Mouse (Mus musculus) embryonic fibroblast, embryonic 13.5 days (primary cell): ENCODE data around the gene Ppia.

Experiments used
- CTCF ChIP-seq: IDR thresholded peaks from 2 replicates; pipeline ENCODE4 v1.5.1; 2011; ENCODE audit warnings: mild to moderate bottlenecking, control low read depth, low read length, moderate library complexity, borderline replicate concordance; ENCODE audit not compliant: insufficient read depth
- POLR2A ChIP-seq: IDR thresholded peaks from 2 replicates; pipeline ENCODE4 v1.6.1; 2011; ENCODE audit warnings: low read depth, mild to moderate bottlenecking, control low read depth, low read length, moderate library complexity

DNA sequence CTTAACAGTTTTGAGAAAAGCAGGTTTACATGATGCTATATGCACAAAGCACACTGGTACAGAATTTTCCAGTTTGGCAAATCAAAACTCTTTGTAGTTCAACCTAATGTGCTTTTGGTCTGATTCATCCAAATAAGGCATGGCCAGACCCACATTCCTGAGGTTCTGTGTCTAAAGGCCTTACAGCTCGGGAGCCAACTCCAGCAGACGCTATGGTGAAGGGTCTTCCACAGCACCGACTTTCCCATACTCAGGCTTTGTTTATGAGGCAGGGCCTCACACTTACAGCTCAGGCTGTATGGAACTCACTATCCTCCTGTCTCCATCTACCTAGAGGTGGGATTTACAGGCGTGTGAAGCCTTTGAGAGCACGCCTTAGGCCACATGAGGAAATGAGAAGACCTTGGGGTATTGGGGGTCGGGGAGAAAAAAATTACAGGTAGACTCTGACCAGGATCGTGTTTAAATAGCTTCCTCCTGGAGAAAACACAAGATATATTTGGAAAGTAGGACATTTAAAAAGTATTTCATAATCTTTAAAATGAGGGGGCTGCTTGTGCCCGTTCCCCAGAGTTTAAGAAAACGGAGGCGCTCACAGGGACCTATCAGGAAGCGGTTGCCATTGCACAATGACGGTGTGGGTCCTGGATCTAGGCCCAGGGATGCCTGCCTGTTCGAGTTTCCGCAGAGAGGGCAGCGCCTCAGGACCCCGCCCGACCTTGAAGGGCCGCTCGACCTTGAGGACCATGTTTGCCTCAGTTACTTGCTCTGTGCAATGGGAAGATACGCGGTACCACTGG, at the start of gene Ppia:
- no peak for TF ChIP-seq CTCF
- TF ChIP-seq POLR2A, result peak; percentile 90
